Mouse (Mus musculus): ENCODE data around the gene Irs1.

Gene Irs1

GRCm38 (mm10) chr1:82247221-82247951, 43.8 kb downstream of the Irs1 start:
- DNase-seq = peak; percentile 26

GRCm38 (mm10) chr1:82245002-82245401, 46.2 kb downstream of the Irs1 start:
- DNase-seq = peak; percentile 25

- DNase-seq = no peak
Measured at GRCm38 (mm10) chr1:82243260-82243825, 47.9 kb downstream of the Irs1 start.

DNA sequence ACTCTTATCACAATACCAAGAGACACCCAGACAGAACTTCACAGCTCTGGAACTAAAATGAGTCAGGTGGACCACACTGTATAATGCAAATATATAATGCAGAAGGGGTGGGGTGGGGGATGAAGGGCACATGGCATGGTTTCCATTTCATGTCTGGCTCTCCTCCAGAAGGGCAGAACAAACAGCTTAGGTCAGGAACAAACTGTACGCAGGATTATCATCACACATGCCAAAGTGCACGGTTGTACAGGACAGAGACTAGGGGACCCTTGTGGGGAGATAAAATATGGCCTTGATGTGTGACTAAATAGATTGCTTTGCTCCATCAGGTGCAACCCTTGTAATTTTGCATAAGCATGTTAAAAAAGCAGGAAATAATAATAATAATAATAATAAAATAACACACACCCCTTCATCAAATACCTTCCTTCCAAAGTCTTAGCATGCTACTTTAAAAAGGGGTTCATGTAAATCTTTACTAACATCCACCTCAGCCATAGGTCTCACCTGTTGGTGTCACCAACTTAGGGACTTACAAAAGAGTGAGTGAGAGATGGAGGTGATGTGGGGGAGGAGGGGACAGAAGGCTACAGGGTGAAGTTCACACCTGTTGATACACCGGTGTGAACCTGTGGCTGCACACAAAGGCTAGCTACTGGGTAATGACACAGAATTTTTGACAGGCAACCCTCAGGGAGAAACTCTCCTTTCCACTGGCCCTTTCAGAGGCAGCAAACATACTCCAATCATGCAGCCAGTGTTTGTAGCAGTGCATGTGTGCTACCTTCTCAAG, 51.6 kb downstream of the Irs1 start:
- no peak for DNase-seq

DNA sequence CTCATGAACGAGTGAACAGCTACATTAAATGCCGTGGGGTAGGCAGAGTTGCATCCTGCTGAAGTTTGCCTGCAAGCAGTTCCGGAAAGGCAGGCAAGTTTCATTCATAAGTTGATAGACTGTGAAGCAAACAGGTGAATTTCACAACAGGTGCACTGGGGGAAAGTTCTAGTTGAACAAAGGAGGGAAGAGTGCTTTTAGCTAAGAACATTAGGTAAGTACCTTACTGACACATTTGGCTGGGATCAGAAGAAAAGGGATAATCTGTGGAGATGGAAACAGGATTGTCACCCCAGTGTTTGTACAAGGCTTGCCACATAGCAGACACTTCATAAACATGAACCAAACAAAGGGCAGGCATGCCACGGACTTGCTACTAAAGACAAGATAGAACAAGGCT, 53.0 kb downstream of the Irs1 start:
- DNase-seq = no peak

GRCm38 (mm10) chr1:82235455-82236104, 55.6 kb downstream of the Irs1 start:
- no peak for DNase-seq

DNA sequence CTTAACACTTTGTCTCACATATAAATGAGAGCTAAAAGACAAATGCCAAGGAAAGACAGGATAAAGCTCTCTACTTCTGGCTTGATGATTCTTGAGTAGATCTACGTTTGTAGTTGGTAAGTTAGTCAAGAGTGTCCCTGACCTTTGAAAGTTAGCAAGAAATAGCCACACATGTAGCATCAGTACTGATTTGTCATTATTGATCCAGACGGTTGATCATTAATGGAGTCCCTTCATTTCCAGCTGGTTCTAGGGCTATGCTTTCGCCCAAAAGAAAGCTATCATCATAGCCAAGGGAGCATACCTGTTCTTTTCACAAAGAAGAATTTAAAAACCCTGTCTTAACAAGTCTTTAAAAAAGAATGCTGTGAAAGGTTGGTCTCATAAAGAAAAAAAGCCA, 56.6 kb downstream of the Irs1 start:
- no peak for DNase-seq

DNA sequence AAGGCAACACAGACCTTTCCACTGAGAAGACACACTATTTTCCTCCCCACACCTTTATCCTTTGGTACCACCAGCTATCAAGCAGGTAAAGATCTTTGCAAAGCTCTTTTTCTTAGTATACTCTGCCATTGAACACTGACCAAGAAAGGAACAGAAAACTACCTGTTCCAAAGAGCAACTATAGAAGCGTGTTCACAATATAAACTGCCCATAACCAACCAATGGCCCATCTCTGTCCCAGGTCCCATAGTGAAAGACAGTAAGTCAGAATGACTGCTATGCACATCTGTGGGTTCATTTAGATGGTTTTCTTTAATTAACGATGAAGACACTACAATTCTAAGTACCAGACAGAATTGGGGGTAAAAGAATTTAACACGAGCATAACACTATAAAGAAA, 58.4 kb downstream of the Irs1 start, which contains the start of gene Gm9747:
Gene Gm9747, plus strand, starts transcription at position 301 of the 400 bp plus-strand sequence.
- DNase-seq = no peak

GRCm38 (mm10) chr1:82228841-82229240, 62.4 kb downstream of the Irs1 start:
- DNase-seq = no peak

DNA sequence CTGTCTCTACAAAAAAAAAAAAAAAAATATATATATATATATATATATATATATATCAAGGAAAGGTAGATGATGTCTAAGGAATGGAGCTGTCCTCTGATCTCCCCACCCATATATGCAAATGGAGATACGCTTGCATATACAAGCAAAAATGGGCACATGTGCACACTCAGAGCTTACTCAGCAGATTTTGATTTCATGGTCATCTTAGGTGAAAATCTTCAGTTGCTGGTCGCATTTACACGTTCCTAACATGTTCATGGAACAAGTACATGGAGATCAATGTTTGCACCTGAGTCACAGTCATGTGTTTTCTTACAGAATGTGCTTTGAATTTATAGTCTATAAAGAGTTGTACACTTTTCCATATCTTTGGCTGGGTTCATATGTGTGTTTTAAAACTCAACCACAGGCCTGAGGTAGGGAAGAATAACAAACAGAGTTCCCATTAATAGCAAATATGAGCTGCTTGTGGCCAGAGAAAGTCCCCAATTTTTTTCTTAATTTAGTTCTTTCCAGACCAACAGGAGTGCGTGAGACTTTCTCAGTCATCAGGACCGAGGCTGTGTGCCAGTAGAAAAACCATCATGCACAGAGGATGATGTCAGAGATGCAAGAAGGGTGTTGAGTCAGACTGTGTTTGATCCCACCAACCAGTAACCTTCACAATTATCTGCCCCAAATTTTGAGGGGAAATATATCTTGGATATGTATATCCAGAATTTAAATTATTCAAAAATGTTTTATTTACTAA, 68.0 kb downstream of the Irs1 start:
- DNase-seq = no peak

- DNase-seq = no peak
Measured at GRCm38 (mm10) chr1:82221462-82221861, 69.8 kb downstream of the Irs1 start.

DNA sequence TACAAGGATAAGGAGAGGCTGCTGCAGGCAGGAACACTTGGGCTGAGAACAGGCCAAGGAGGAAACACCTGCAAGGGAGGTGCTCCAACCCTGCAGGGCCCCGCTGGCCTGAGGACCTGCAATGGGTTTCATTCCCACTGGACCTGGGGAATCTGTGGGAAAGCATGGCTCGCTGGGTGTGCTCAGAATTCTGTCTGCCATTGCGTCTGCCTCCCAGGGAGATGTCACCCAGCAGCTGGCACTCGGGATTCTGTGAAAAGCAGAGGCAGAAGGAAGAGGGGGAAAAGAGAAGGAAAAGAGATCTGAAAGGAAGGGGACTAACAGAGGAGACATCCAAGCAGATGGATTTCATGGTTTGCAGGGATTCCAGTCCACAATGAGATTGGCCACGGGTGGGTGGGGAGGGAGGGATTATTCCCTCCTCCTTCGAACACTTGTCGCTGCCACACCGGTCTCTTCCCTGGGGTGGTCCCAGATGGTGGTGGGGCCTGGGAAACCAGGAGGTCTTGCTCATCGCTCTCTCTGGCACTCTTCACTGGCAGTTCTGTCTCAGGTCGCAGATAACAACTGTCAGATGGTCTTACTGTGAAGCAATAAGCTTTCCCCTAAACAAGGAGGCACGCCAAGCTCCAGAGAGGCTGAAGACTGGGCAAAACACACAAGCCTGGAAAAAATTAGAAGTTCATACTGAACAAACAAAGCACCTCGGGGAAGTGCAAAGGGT, 70.4 kb downstream of the Irs1 start:
- DNase-seq = no peak

DNA sequence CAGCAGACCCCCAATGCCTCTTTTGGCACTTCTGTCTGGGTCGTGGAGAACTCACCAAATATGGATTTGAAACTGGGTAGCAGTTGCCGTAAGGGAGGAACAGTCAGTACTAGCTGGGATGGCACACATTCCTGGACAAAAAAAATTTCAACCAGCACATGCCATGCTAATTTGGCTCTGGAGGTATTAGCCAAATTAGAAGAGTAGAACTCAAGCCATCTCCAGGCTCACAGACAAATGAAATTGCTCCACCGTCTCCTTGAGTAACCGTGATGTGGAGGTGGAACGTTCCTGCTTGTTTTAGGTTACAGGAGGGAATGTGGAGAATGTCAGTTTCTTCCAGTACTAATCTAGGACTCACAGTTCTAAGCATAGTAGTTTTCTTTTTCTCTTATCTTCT, 83.7 kb downstream of the Irs1 start:
- no peak for DNase-seq

- no peak for DNase-seq
Measured at GRCm38 (mm10) chr1:82200636-82201035, 90.6 kb downstream of the Irs1 start.

GRCm38 (mm10) chr1:82199918-82200317, 91.3 kb downstream of the Irs1 start:
- no peak for DNase-seq

- no peak for DNase-seq
Measured at GRCm38 (mm10) chr1:82191579-82191978, 99.6 kb downstream of the Irs1 start.

DNA sequence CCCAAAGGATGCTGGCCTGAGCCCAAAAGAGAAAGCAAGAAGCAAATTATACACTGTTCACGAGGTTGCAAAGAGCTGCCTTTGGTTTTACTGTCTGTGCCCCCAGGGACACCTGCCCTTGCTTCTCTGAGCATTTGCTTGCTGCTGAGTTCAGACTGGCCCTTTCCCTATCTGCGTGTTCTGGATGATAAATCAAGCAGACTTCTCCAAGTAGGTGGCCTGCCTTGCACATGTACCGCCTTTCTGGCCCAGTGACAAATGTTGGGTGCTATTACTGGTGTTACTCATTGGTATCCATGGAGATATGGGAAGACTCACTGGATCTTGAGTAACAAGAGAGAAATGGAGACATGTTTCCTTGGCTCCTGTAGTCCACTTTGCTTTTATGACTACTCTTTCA, 101.7 kb downstream of the Irs1 start:
- DNase-seq = peak; percentile 79

GRCm38 (mm10) chr1:82188549-82189231, 102.5 kb downstream of the Irs1 start:
- no peak for DNase-seq

DNA sequence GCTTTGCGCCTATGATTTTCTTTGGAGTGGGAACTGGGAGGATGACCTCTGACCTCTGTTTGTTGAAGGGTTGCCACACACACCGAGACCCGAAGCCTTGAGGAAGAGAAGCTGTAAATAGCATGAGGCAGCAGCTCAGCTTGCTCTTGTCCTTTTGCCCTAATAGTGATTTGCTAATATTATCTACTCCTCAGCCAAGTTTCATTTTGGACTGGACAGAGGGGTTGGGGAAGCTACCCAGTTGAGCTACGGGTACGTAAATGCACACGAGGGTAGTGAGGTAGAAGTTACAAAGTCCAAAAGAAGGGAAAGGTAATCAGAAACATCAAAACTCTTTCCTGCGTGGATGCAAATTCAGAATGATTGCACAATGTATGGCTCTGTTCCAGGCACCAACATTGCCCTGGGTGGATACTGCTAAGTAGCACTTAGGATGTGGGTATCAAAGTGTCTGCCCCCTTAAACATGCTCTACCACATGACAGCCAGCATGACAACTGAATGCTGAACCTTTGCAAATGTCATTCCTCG, 107.2 kb downstream of the Irs1 start:
- peak; percentile 40 for DNase-seq

Measured in lung, postnatal 10 days (tissue).